Mouse (Mus musculus) gastrocnemius, adult 18-20 months (tissue): Measurements from ENCODE around the gene P2rx5. TPM values are rescaled to one million over a fixed set of nuclear protein-coding genes. Genes with fewer than 3 reads are reported as not detected.
A peak's percentile ranks its signal among the peaks of the same experiment; 100 is the strongest.

ENCODE experiments used
- DNase-seq: peaks from one replicate; pipeline ENCODE4 v3.0.0; 2021; ENCODE audit warnings: low spot score
- total RNA-seq, 2 experiments: library from RNA; stranded (reverse); gene quantifications; 2 replicates each; pipeline ENCODE4 v1.2.3; 2021

The P2rx5 gene
- total RNA-seq, 2 experiments from 2014 or later, result 8.1 to 8.4 TPM

DNA sequence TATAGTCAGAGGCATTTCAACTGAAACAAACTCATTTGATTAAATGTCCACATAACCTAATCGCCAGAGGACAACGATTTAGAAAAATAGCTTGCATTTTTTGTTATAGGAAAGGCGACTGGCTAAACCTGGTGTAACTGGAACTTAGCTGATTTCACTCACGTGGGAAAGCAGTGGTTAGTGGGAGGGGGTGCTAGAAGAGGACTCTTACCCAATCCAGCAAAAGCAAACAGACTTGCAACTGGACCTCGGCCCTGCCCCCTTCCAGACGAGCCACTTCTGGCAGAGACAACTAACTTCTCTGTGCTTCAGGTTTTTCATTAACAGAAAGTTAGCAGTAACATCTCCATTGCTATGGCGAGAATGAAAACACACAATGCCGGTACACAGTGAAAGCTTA, 15.4 kb downstream of the P2rx5 start:
- DNase-seq, result no peak

DNA sequence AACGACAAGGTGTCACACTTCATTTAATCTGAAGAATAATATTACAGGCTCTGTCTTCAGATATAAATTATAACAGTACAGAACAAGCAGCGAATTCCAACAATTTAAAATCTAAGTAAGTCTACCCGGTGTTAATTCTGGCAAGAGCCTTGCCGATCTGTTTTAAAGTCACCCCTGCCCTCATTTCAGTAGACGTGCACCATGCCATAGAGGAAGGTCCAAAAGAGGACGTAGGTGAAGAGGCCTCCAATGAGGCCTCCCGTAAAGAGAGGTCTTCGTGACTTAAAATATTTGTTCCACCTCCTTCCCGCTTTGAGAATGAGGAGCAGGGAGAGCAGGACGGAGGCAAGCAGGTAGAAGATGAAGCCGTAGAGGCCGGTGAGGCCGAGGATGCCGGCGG, 16.0 kb downstream of the P2rx5 start:
- no peak for DNase-seq

DNA sequence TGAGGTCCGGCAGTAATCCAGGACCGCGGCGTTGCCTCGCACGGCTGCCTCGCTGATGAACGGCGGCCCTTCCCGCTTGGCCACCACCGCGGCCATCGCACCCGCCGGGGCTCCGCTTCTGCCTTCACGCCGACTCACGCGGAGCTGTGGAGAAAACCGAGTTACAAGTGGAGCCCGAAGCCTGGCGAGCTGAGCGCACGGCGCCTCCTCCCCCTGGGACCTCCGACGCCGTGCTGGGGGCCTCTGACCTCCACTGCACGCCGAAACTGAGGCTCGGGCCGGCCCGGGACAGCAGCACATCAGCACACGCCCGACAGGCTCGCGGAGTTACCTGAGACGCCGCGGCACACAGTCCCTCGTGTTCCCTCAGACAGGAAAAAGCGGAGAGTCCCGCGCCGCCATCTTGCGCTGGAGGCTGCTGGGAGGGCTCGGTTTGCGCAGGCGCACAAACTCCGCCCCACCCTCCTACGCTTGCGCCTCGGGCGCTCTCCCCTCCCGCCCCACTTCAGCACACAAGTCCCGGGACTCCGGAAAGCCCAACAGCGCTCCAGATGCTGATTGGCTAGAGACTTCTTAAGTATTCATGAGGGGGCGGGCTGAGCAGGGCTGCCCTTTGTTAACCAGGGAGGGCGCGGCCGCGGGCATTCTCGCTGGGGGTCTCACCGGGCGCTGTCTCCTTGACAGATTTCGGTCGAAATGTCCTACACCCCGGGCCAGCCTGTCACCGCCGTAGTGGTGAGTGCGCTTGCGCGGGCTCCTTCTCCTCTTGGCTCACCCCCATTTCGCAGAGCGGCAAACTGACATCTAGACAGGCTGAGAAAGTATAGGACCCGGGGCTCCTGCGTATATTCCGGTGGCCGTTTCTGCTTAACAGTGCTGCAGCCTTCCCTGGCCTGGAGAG, 16.6 kb downstream of the P2rx5 start, which contains the start of the genes Emc6 and Tax1bp3:
Gene Emc6, minus strand, starts transcription at position 430 of the 901 bp plus-strand sequence.
Gene Tax1bp3, plus strand, starts transcription at position 476 of the 901 bp plus-strand sequence.
- DNase-seq, result peak; percentile 96

DNA sequence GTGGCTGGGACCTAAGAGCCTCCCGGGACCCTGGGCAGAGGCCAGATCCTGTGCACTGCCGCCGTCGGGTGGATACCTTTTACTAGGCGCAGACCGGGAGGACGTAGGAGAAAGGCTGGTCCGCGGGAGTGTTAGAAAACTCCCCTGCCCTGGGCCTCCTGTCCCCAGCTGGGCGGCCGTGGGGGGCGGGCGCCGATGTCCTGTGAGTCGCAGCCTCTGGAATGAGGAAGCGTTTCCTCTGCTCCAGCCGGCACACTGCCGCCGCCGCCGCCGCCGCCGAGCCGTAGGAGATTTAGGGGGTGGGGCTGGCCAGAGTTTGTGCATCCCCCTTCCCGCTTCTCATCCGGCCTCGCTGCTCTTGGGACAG, 17.3 kb downstream of the P2rx5 start:
- DNase-seq, result peak; percentile 77

DNA sequence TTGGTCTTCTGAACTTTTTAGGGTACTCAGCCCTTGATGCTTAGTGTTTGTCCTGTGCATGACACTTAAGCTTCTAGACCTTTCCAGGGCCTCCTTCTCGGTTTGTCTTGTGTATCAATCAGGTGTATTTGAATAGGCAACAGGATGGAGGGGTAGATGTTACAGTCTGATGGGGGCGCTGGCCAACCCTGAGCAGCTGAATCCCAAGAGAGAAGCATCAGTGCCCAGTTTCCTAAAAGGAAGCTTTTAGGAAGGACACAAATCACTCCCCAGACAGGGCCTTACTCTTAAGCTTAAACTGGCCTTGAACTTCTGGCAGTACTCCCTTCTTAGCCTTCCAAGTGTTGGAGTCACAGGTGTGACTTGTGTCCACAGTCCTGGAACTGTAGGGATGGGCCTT, 17.7 kb downstream of the P2rx5 start:
- DNase-seq, result no peak

DNA sequence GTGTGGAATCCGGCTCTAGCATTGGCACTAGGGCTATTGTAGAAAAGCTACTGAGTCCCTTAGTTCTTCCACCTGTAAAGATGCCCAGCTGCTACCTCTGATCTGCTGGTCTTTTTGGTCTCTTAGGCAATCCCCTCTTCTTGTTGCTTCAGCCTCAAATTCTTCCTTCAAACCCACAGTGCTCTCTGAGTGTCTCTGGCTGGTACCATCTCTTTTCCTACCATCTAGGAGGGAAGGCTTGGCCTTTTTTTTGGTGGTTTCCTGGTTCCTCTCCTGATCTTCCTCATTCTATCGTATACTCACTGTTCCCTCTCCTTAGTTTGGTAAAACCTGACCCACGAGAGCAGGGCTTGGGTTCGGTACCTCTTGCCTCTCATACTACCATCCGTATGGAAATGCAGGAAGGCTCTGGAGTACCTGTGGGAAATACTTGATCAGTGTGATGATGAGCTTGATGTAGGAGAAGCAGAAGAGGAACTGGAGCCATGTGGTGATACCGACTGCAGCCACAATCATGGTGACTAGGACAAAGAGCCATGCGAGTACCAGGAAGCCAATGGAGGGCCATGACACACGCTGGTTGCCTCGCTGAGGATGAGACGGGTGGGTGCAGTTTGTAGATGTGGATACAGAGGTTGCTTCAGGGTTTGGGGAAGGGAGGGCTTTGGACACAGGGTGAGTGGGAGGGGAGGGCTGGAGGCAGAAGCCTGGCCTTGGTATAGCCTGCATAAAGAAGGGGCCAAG, 25.8 kb downstream of the P2rx5 start:
- DNase-seq, result no peak

DNA sequence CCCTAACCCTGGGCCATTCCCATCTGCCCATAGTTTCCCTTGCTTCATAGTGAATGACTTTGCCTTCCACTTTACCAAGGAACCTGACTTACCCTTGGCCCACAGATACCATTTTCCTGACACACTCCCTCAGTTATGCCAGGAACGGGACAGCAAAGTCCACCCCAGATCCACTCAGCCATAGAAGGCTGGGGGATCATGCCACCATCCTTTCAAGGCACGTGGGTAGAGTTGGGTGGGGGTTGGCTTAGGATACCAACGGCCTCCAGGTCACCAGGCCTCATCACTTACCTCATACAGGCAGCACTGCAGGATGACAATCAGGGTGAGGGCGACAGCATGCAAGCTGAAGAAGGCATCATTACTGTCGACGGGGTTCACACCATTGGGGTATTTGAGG, 27.0 kb downstream of the P2rx5 start:
- DNase-seq, result no peak

DNA sequence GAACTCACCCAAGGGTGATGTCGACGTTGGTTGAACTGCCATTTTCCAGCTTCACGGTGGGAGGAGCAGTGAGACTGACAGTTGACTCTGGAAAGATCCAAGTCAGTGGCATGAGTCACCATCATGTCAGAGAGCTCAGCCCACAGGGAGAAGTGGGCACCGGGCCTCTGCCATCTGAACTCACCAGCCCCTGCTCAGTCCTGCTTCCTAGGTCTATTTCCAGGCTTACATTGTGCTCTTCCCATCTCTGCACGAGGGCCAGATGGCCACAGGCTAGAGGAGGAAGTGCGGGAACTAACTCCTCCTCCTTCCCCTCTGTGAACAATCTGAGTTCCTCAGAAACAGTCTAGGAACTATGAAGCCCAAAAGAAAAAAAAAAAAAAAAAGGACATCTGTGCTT, 32.8 kb downstream of the P2rx5 start:
- DNase-seq, result no peak

DNA sequence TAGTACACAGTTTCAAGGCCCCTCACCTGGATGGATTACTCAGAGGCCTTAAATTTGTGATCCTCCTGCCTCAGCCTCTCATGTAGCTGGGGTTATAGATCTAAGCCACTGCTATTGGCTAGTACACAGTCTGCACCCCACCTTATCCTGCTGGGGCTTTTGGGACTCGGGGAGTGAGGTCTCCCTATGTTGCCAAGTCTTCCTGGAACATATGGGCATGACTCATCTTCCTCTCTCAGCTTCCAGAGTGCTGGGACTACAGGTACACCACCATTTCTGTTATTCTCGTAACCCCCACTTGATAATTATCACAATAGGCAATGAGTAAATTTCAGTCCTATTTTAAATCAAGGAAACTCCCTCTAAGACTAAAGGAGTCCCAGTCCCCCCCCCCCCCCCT, 34.2 kb downstream of the P2rx5 start:
- DNase-seq, result no peak

DNA sequence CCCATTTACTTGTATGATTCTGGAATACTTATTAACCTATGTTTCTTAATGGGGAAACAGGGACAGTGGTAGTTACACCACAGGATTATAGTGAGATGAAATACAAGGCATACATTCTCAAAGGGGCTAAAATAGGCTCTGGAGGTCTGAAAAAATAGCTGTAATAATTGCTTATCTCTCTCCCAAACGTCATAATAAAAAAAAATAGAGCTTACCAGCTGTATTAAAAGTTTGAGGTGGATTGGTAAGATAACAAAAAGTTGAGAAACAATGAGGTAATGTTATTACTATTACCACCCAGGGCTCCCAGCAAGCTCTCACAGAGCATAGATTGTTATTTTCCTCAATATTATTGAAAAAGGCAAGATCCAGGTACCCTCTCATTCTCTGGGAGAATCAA, 38.0 kb downstream of the P2rx5 start:
- DNase-seq, result no peak

DNA sequence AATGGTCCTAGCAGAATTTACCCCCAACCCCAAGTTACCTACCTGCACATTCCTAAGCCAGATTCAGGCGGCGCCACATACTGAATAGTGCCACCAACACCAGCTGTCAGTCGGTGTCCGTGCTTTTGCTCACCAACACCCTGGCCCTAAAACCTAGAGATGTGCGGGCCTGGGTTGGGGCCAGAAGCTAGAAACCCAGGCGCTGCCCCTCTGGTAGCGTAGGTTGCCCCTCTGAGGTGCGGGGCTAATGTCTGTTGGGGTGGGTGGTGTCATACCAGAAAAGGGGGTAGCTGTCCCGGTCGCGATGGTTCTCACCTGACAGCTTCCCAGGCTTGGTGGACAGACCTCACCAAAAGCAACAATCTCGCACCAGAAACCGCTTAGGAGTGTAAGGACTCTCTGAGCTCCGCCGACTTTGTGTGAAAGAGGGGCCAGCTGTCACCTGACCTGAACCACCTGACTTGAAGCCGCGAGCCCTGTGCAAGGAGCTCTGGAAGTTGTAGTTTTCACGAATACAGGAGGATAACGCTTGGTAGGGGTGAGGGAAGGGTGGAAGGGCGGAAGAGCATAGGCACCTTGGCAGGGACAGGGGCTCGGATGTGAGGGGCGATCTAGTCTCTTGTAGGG, 38.5 kb downstream of the P2rx5 start, which contains the start of gene Ctns:
Gene Ctns, minus strand, starts transcription at position 440 of the 627 bp plus-strand sequence.
- peak; percentile 88 for DNase-seq

DNA sequence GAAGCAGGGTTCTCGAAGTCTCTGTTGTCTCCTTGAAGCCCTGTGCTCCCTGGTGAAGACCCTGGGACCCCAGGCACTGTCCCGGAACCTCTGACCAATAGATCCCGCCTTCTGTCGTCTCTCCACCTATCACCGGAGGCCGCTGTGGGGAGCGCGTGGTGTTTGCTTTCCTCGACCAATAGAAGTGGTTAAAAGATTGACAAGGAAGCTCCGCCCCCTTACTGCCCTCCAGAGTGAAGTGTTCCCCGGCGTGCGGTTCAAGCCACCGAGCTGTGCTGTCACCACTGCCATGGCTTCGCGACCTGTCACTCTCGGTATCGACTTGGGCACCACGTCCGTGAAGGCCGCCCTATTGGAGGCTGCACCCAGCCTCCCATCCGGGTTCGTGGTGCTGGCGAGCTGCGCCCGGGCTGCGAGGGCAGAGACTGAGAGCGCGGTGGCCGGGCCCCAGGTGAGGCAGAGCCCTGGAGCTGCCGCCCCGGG, 39.0 kb downstream of the P2rx5 start, which contains the start of gene Shpk:
Gene Shpk, plus strand, starts transcription at position 231 of the 483 bp plus-strand sequence.
- DNase-seq, result peak; percentile 96

DNA sequence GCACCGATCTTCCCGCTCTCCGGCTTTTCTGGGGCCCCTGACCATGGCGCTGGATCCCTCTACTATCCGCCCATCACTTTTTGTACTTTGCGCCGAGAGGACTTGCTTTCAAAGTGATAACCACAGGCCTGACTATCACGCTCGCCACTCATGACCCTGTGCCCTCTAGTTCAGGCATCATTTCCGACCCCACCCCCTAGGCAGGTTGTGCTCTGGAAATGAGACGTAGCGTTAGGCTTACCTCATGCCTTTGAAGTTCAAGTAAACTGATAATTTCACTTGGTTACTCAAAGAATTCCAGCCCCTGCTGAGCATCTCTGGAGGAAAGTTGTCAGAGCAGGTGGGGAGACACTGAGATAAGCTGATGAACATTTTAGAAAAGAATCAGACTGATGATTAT, 39.7 kb downstream of the P2rx5 start:
- DNase-seq, result no peak

DNA sequence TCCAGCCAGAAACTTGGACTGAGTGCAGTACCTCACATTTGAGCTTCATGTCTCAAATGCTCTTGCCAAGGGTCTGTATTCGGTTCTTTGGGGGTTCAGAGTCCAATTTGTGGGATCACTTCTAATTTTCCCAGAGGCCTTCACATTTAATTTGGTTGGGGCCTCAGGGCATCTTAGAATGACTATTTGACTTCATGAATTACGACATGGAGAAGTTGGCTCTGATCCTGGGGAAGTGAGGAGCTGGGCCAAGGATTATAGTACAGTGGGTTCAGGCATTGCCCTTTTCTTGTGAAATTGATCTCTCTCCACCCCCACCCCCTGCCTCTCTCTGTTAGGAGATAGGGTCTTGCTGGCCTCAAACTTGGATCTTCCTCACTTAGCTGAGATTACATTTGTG, 40.8 kb downstream of the P2rx5 start:
- peak; percentile 21 for DNase-seq

DNA sequence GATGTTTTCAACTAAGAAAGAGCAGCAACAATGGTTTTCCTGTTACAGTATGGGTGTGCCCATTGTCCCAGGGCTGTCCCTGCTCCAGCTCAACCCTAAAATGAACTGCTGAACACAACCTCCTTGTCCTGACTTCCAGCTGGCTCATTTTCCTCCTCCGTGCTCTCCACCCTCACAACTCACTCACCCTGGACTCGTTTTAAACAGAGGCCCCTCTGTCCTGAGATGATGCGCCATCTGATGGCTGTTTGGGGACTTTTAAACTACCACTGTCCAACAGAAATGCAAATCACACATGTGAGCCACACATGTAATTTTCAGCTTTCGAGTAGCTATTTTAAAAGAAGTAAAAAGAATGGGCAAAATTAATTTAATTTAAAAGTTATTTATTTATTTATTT, 41.4 kb downstream of the P2rx5 start:
- DNase-seq, result peak; percentile 37

DNA sequence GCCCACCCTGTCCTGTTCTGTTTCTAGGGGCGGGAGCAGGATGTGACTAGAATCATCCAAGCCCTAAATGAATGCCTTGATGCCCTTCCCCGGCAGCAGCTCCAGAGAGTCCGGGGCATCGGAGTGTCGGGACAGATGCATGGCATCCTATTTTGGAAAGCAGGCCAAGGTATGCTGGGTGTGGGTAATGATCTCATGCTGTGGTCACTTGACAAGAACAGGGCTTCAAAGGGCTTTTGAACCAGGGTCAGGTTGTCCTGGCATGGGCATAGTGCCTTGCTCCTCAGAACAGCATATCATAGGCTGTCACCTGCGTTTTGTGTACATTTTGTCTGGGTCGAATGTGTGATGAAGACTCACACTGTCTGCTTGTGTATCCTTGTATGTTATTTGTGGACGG, 43.7 kb downstream of the P2rx5 start:
- peak; percentile 7 for DNase-seq

DNA sequence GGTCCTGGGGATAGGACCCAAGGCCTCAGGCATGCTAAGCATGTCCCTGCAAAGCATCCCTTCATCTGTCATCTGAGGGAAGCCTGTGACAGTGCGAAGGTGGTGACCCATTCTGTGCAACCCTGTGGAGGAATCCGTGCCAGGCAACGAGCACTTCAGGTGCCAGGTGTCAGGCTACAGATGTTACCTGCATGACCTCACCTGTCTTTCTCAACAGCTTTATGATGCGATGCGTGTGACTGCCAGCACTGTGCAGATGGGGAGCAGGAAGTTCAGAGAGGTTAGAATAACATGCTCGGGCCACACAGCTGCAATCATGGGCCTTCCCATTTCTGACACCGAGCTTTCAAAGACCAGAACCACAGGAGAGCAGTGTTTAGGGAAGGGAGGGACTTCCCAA, 45.0 kb downstream of the P2rx5 start:
- DNase-seq, result no peak

DNA sequence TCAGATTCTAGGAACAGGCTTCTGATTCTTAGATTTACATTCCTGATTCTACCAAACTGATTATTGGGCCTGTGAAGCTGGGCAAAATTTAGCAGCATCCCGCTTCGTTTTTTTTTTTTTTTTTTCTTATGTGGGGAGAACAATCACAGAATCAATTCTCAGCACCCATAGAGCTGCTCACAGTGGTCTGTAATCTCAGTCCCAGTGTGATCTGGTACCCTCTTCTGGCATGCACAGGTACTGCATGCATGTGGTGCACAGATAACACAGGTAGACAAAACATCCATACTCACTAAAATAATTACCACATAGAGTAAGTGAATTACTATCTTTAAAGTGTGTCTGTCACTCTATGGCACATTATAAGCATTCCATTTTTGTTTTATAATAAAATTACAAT, 47.4 kb downstream of the P2rx5 start:
- DNase-seq, result no peak

DNA sequence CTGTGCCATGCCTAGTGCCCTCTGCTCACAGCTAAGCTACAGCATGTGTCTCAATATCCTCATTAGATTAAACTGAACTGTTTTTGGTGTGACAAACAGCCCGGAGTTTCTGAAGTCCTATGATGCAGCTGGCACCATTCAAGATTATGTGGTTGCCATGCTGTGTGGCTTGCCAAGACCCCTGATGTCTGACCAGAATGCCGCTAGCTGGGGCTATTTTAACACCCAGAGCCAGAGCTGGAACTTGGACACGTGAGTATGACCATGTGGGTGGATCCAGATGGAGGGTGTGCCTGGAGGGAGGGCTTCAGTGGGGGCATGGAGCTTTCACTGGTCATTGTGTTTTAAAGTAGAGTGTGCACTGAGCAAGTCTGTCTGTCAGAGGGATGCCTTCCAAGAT, 53.7 kb downstream of the P2rx5 start:
- no peak for DNase-seq

DNA sequence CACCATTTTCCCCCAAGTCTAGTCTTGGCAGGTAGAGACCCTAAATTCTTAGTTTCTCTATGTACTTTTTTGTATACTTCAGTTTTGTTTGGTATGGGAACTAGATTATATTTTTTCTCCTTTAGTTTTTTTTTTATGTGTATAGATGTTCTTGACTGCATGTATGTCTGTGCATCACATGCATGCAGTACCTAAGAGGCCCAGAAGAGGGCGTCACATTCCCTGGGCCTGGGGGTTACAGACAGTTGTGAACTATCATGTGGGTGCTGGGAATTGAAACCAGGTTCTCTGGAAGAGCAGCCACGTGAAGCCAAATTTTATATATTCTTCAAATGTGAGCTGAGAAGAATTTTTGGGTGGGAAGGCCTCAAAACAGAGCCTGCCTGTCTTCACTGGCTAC, 59.5 kb downstream of the P2rx5 start:
- no peak for DNase-seq

DNA sequence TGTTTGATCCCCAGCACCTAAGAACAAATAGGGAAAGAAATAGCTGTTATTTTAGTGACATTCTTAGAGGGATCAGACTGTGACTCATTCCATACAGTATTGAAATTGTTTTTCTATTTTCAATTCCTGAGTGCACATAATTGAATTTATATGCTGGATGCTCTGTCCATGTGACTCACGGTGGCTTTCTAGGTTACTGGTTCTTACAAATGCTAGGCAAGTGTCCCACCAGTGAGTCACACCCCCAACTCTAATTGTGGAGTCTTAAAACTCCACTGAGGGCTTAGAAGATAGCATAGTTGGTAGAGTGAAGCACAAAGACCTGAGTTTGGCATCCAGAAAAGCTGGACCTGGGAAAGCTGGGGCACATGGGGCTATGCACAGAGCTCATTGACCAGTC, 60.4 kb downstream of the P2rx5 start:
- DNase-seq, result no peak
